Mouse (Mus musculus) brain, embryonic 14.5 days (tissue): ENCODE data around the gene Pou2f3. TPM values are rescaled to one million over a fixed set of nuclear protein-coding genes. Genes with fewer than 3 reads are reported as not detected.

ENCODE experiments used
- DNase-seq: peaks from one replicate; pipeline ENCODE4 v3.0.0-alpha.2; 2011; ENCODE audit warnings: low read depth
- CTCF ChIP-seq: fragments of 200-500 bp; IDR thresholded peaks from 2 replicates; pipeline ENCODE4 v1.5.1; 2012; ENCODE audit warnings: inconsistent platforms, mild to moderate bottlenecking, moderate library complexity, borderline replicate concordance; ENCODE audit not compliant: insufficient read depth, insufficient read length; ENCODE audit errors: extremely low read depth
- POLR2A ChIP-seq: fragments of 200-500 bp; IDR thresholded peaks from 2 replicates; pipeline ENCODE4 v1.6.1; 2012; ENCODE audit warnings: mild to moderate bottlenecking, inconsistent platforms, borderline replicate concordance; ENCODE audit not compliant: poor library complexity, insufficient read depth, insufficient read length, severe bottlenecking; ENCODE audit errors: extremely low read depth
- polyA plus RNA-seq: library from polyadenylated mRNA; depleted of rRNA; stranded (reverse); fragments of >200 nt; gene quantifications from 2 replicates; pipeline ENCODE4 v1.2.3, GENCODE M21; 2012; rRNA removed

The Pou2f3 gene
- 0.25 and 0.50 TPM in 2 replicates for polyA plus RNA-seq

DNA sequence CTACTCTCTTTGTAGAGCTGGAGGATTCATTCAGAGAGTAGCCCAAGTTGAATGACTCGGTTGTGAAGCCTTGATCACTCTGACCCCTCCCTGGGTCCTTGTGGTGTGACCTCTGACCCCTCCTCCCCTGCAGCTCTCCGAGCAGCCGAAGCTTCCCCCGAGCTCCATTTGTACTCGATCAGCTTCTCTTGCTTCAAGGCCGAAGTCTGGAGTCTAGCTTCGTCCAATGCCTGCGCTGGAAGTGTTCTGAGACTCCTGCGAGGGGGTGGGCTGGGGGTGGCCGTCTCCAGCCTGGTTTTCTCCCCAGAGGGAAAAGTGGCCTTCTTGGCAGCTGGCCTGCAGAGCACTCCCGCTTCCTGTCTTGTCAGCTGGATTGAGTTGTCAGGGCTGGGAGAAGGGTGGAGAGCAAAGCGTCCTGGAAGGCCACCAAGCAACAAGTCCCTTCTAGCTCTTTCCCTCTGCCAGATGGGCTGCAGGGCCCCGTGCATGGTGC lies at the start of gene Pou2f3:
TSS of gene Pou2f3 (minus strand) at position 180 of the 493 bp plus-strand sequence.
- TF ChIP-seq CTCF (no peak), POLR2A (no peak)
- DNase-seq: peak; percentile 53

DNA sequence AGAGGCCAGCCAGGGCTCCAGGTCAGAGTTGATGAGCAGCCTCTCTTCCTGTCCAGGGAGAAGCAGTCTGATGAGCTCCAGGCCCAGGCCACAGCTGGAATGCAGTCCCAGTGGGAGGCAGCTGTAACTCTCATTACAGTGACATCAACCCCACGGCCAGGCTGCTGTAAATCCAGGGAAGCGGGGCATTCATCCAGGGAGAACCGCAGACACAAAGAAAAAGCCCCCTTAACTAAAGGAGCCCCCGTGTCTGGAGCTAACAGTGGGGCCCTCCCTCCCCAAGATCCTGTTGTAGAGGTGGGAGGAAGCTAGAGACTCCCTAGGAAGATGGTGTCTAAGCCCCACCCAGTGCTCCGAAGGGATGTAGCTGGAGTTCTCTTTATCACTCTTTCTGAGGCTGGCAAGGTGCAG lies 43.1 kb upstream of the Pou2f3 start:
- TF ChIP-seq CTCF: no peak
- TF ChIP-seq POLR2A: no peak
- DNase-seq: no peak

DNA sequence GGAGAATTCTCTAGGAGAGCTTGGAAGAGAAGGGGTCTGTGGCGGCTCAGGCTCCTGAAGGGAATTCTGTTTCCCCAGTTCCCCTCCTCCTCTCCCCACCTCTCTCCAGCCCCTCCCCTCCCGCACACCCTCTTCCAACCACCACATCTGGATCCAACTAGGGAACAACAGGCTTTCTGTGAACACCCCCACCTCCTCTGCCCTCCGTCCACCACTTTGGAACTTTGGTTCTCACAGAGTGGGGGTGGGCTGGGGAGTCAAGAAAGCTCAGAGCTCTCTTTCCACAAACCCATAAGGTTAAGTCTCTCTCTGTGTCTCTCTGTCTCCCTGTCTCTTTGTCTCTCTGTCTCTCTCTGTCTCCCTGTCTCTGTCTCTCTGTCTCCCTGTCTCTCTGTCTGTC lies 42.6 kb upstream of the Pou2f3 start:
- peak; percentile 21 for DNase-seq
- TF ChIP-seq POLR2A (no peak), CTCF (no peak)

DNA sequence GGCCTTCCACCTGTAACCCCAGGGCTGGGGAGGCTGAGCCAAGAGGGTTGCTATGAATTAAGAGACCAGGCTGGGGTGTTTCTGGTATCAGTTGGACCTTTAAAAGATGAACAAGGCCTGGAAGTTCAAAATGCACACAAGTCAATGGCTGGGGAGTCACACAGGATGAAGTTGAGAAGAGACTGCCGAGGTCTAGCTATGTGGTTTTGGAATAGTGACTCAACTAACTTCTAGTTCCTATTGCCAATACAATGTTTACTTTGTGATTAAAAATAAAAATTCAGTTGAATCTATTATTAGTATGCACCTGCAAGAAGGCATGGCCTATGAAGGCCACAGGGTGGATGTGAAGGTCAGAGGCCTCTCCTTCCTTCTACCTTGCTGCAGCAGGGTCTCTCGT lies 41.6 kb upstream of the Pou2f3 start:
- no peak for DNase-seq
- TF ChIP-seq CTCF (no peak), POLR2A (no peak)

DNA sequence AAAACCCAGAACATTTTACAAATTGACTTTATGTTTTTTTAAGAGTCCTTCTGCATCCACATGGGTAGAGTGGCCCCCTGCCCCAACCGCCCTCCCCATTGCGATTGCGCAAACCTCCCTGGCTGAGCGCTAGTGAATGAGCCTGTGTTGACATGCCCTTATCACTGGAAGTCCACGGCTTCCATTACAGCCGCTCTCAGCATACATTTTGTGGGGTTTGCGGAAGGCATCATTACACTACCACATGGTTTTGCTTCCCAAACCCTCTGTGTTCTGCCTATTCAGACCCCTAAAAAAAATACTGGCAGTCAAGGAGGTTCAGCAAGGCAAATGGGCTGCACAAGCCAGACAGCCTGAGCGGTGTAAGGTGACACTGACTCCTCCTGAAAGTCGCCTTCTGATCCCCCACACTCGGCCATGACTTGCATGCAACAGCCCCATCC lies 36.6 kb upstream of the Pou2f3 start:
- TF ChIP-seq CTCF: no peak
- TF ChIP-seq POLR2A: no peak
- DNase-seq: no peak

DNA sequence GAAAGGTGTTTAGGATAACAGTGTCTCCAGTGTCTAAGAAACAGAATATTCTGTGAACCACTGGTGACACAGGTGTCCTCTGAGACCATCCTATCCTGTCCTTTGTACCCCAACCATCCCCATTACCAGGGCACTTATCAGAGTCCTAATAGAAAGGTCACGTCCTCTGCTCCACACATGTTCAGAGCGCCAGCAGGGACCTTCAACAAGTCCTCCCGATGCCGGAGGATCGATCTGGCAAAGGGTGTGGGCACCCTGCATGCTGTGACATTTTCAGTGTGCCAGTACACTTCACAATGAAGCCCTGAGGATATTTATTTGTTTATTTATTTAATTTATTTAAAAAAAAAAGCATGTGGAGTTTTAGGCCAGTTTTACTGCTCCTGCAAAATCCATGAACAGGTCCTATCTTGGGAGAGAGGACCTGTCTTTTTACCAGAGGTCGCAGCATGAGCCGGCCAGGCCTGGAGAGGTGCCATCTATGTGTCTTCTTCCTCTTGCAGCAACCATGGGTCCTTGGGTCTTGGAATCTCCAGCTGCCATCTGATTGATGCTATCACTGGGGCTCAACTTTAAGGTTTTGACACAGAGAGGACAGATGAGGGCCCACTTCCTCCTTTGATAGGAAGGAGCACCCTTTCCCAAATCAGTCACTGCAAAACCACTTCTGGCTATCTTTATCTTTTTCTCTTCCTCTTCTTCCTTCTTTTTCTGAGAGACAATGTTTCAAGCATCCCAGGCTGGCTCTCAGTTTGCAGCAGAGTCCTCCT lies 35.8 kb upstream of the Pou2f3 start:
- no peak for TF ChIP-seq POLR2A
- no peak for TF ChIP-seq CTCF
- DNase-seq: no peak

DNA sequence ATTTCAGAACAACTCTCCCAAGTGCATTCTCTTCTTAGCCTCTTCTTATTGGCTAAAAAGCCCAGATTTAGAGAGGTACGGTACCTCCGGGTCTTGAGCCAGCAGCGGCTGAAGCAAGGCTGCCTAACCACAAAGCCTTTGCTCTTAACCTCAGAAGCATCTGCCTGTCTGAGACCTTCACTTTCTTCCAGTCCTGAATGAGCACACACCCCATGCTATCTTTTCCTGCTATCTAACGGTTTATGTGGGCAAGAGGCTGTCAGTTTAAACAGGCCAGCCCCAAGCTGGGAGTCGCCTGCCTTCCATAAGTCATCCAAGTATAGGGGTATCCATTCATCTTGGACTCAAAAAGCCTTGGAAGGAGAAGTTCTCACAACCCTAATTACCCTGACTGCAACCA lies 32.3 kb upstream of the Pou2f3 start:
- TF ChIP-seq CTCF (no peak), POLR2A (no peak)
- DNase-seq: no peak

DNA sequence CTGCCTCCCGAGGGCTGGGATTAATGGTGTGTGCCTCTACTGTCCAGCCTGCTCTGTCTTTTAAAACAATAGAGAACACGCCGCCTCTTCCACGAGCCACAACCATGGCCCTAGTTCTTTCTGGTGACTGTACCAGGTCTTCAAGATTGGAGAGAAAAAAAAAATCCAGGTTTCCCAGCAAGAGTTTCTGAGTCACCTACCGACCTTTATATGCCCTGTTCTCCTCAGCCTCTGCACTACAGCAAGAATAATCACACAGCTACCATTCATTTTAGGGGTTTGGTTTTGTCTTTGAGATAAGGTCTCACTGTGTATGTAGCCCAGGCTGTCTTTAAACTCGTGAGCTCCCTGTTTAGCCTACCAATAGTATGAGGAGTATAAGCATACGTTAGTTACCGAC lies 31.8 kb upstream of the Pou2f3 start:
- no peak for TF ChIP-seq CTCF
- no peak for TF ChIP-seq POLR2A
- no peak for DNase-seq

DNA sequence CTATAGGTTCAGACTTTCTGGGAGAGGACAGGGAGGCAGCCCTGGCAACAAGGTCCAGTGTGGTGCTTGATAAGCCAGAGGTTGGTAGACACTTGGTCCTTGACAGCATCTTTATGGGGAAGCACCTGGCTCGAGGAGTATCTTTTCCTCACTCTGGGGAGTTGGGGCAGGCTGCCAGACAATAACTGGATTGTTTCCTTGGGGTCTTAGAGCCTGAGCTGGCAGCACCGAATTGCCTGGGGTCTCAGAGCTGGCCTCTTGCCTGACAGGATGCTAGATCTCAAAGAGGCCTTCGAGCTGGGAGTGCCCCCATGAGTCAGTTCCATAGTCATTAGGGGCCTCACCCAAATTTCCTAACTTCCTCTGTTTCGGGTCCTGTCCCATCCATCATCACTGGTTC lies 31.1 kb upstream of the Pou2f3 start:
- TF ChIP-seq POLR2A: no peak
- no peak for TF ChIP-seq CTCF
- DNase-seq: peak; percentile 25

DNA sequence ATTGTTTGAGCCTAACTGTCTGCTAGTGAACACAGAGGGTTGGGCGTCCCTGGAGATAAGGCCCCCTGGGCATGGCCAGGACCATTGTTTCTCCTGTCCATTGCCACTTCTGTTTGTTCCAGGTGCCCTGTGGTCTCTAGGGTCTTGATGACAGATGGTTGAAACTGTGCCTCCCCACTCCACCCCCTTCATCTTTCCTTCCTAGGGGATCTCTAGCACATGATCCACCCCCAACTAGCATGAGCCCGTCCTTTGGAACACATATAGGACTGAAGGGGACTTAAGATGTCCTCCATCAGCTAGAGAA lies 30.4 kb upstream of the Pou2f3 start:
- no peak for DNase-seq

DNA sequence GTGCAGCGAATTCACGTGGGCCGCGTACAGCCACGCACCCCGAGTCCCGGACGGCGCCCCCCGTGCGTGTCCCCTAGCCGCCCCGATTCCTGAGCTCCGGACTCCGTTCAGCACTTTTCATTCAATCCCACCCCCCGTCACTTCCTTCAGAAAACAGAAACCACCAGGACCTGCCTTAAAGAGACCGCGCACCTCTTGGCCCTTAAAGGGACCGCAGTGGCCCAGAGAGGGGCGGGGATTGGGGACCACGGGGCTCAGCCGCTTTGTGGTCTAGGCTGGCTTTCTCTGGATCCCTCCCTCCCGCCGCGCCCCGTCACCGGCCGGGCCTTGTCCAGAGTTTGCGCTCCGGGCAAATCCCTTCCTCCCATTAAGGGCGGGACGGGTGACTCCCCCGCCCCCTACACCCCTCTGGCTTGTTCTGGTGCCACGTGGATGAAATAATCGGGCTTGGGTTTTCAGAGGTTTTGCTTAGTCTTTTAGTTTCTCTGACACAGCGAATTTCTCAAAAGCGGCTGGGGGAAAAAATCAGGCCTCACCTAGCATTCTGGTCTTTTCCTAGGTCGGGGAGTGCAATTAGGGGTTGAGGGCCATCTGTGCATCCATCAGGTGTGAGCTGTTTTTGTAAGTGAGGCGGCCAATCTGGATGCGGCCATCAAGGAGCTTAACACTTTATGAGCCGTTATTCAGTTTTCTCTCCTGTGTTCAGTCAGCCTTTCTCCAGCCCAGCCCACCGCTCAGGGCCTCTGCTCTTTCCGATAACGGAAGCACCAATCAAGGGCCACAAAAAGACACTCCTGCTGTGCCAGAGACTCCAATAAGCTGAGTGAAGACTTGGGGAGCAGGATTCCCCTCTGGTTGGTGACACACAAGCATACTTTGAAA lies 29.8 kb upstream of the Pou2f3 start, which contains the start of gene Oaf:
TSS of gene Oaf (minus strand) at position 200 of the 882 bp plus-strand sequence.
- no peak for TF ChIP-seq CTCF
- TF ChIP-seq POLR2A: 0 out of 2 replicates have a peak, but pooled peaks have one; percentile 4

More for the DNA sequence above, 30.4 kb upstream of the Pou2f3 start:
- TF ChIP-seq CTCF (no peak), POLR2A (no peak)

More for the DNA sequence above, 29.8 kb upstream of the Pou2f3 start, which contains the start of gene Oaf:
- peak; percentile 87 for DNase-seq
